Mouse (Mus musculus) C2C12 (cell line): Measurements from ENCODE around the gene Naa80. TPM values are rescaled to one million over a fixed set of nuclear protein-coding genes. Genes with fewer than 3 reads are reported as not detected.

Experiments
- H3K27me3 ChIP-seq: one replicate; pipeline ENCODE4 v1.6.1; 2011; ENCODE audit not compliant: control insufficient read depth, insufficient read depth, insufficient read length
- H3K36me3 ChIP-seq: one replicate; pipeline ENCODE4 v1.6.1; 2011; ENCODE audit not compliant: control insufficient read depth, insufficient read depth
- H3K4me3 ChIP-seq: one replicate; pipeline ENCODE4 v1.5.1; 2011; ENCODE audit warnings: mild to moderate bottlenecking, control low read depth; ENCODE audit not compliant: poor library complexity, insufficient read depth, severe bottlenecking
- H3K79me2 ChIP-seq: one replicate; pipeline ENCODE4 v1.6.1; 2011; ENCODE audit not compliant: control insufficient read depth, insufficient read depth
- H3K79me3 ChIP-seq: one replicate; pipeline ENCODE4 v1.6.1; 2011; ENCODE audit warnings: low read depth, control low read depth
- H3ac ChIP-seq: one replicate; pipeline ENCODE3; 2011; ENCODE audit warnings: low read depth; ENCODE audit not compliant: control insufficient read depth, insufficient read length
- CEBPB ChIP-seq: IDR thresholded peaks from one replicate; pipeline ENCODE4 v1.6.1; 2011; ENCODE audit warnings: low read depth, mild to moderate bottlenecking, control low read depth, moderate library complexity
- CTCF ChIP-seq: IDR thresholded peaks from one replicate; pipeline ENCODE4 v1.5.1; 2011; ENCODE audit not compliant: control insufficient read depth, insufficient read depth, insufficient read length
- FOSL1 ChIP-seq: IDR thresholded peaks from one replicate; pipeline ENCODE4 v1.8.0; 2011; ENCODE audit warnings: mild to moderate bottlenecking, low read length; ENCODE audit not compliant: poor library complexity, insufficient read depth, severe bottlenecking
- MAX ChIP-seq: IDR thresholded peaks from one replicate; pipeline ENCODE4 v1.6.1; 2011; ENCODE audit warnings: mild to moderate bottlenecking, control low read depth
- MYOD1 ChIP-seq: IDR thresholded peaks from one replicate; pipeline ENCODE4 v1.6.1; 2011; ENCODE audit warnings: low read depth; ENCODE audit not compliant: control insufficient read depth, insufficient read length
- MYOG ChIP-seq: IDR thresholded peaks from one replicate; pipeline ENCODE4 v1.6.1; 2011; ENCODE audit not compliant: control insufficient read depth, insufficient read length; ENCODE audit errors: extremely low read depth
- USF1 ChIP-seq: IDR thresholded peaks from one replicate; pipeline ENCODE4 v1.6.1; 2011; ENCODE audit warnings: low read depth, mild to moderate bottlenecking, control low read depth, moderate library complexity
- polyA plus RNA-seq: library from polyadenylated mRNA; unstranded; fragments of >200 nt; fragmentation: generic; extraction: Trizol; gene quantifications from one replicate; pipeline ENCODE4 v1.2.1, GENCODE M21; 2012; ENCODE audit warnings: missing spikeins

Gene Naa80
- polyA plus RNA-seq, 1 experiment, result 8.2 TPM

DNA sequence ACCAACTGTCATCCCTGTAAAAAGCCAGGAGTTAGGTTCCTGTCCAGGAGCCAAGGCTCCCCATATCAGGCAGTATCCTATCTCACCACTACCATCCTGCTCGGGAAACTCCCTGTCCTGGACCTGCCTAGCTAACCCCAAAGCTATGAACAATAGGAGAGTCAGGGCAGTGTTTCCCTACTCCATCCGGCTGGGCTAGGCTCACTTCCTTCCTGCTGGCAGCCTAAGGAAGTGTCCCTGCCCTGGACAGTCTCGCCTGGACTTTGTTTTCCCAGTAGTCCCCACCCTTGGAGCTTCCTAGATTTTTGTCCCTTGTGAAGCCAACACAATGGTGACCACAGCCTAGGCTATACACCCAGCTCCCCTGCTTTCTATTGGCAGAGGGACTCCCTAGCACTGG is 11.8 kb upstream of the Naa80 start:
- peaks cover 13% of the 10 kb centered on the region for H3K36me3 ChIP-seq
- no peak overlapping the region for H3K4me3 ChIP-seq
- H3K79me2 ChIP-seq, result peaks cover 26% of the 10 kb centered on the region
- H3K79me3 ChIP-seq, result peaks cover 11% of the 10 kb centered on the region
- H3K27me3 ChIP-seq, result no peaks in the 10 kb centered on the region
- no peak overlapping the region for H3ac ChIP-seq
- TF ChIP-seq MYOD1 (no peak), USF1 (no peak)

- TF ChIP-seq MYOG, result no peak
- TF ChIP-seq USF1, result no peak
- TF ChIP-seq MYOD1, result no peak
- no peak for TF ChIP-seq FOSL1
- TF ChIP-seq MAX, result no peak
- no peak for TF ChIP-seq CEBPB
- TF ChIP-seq CTCF, result no peak
- peaks cover 12% of the 10 kb centered on the region for H3K79me3 ChIP-seq
- peaks cover 26% of the 10 kb centered on the region for H3K79me2 ChIP-seq
- peak within 1 kb of the TSS; percentile 66 for H3K4me3 ChIP-seq
- H3K36me3 ChIP-seq, result peaks cover 13% of the 10 kb centered on the region
- H3K27me3 ChIP-seq, result no peaks in the 10 kb centered on the region
- peak within 1 kb of the TSS; percentile 78 for H3ac ChIP-seq
These were observed 10.9 kb upstream of the Naa80 start, which contains the start of gene Hyal2 for GRCm38 (mm10) chr9:107567702-107568319. Gene Hyal2, plus strand, starts transcription at chr9:107567945.

- no peak for TF ChIP-seq MAX
- no peak for TF ChIP-seq MYOG
- no peak for TF ChIP-seq MYOD1
- no peak for TF ChIP-seq CTCF
- no peak for TF ChIP-seq CEBPB
- no peak for TF ChIP-seq FOSL1
- no peak for TF ChIP-seq USF1
- H3K27me3 ChIP-seq, result no peaks in the 10 kb centered on the region
- peaks cover 12% of the 10 kb centered on the region for H3K79me3 ChIP-seq
- peak overlapping the region; percentile 78 for H3ac ChIP-seq
- peaks cover 16% of the 10 kb centered on the region for H3K36me3 ChIP-seq
- peak overlapping the region; percentile 66 for H3K4me3 ChIP-seq
- peaks cover 26% of the 10 kb centered on the region for H3K79me2 ChIP-seq
These were observed 10.1 kb upstream of the Naa80 start for GRCm38 (mm10) chr9:107568331-107569261.

- peak overlapping the region; percentile 78 for H3ac ChIP-seq
- peak overlapping the region; percentile 66 for H3K4me3 ChIP-seq
- H3K27me3 ChIP-seq, result no peaks in the 10 kb centered on the region
- no peak for TF ChIP-seq CEBPB
- peak; percentile 3 for TF ChIP-seq MAX
- H3K79me3 ChIP-seq, result peaks cover 12% of the 10 kb centered on the region
- peaks cover 16% of the 10 kb centered on the region for H3K36me3 ChIP-seq
- peaks cover 26% of the 10 kb centered on the region for H3K79me2 ChIP-seq
These were observed 9.4 kb upstream of the Naa80 start for GRCm38 (mm10) chr9:107569270-107569669.

DNA sequence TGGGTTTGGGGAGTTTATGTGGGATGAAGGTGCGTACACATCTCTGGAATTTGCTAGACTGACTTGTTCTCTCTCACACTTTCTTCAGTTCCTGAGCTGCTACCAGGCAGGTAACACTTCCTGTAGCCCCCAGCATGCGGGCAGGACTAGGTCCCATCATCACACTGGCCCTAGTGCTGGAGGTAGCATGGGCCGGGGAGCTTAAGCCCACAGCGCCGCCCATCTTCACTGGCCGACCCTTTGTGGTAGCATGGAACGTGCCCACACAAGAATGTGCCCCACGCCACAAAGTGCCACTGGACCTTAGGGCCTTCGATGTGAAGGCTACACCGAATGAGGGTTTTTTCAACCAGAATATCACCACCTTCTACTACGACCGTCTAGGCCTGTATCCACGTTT is 8.7 kb upstream of the Naa80 start:
- no peaks in the 10 kb centered on the region for H3K27me3 ChIP-seq
- TF ChIP-seq CEBPB (no peak), MYOD1 (no peak), MYOG (no peak), FOSL1 (no peak), CTCF (no peak), USF1 (no peak), MAX (no peak)
- H3K4me3 ChIP-seq, result peak overlapping the region; percentile 66
- peaks cover 12% of the 10 kb centered on the region for H3K79me3 ChIP-seq
- peak overlapping the region; percentile 51 for H3ac ChIP-seq
- H3K36me3 ChIP-seq, result peaks cover 10% of the 10 kb centered on the region
- peaks cover 26% of the 10 kb centered on the region for H3K79me2 ChIP-seq

DNA sequence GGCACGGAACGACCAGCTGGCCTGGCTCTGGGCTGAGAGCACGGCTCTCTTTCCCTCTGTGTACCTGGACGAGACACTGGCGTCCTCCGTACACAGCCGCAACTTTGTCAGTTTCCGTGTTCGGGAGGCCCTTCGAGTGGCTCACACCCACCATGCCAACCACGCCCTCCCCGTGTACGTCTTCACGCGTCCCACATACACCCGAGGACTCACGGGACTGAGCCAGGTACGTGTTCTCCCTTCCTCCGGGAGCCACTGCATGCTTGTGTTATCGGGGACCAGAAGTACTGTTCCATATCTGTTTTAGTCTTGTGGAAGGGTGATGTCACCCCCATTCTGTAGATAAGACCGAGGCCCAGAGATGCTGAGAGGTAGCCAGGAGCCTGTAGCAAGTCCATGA is 7.8 kb upstream of the Naa80 start:
- Histone ChIP-seq H3K4me3 (no peak overlapping the region), H3K79me2 (peaks cover 26% of the 10 kb centered on the region), H3K27me3 (no peaks in the 10 kb centered on the region), H3K79me3 (peaks cover 12% of the 10 kb centered on the region), H3K36me3 (peaks cover 10% of the 10 kb centered on the region), H3ac (no peak overlapping the region)
- TF ChIP-seq MYOG, result no peak
- no peak for TF ChIP-seq CTCF
- TF ChIP-seq FOSL1, result no peak
- TF ChIP-seq MYOD1, result no peak
- no peak for TF ChIP-seq USF1
